In the genomic region with DNA sequence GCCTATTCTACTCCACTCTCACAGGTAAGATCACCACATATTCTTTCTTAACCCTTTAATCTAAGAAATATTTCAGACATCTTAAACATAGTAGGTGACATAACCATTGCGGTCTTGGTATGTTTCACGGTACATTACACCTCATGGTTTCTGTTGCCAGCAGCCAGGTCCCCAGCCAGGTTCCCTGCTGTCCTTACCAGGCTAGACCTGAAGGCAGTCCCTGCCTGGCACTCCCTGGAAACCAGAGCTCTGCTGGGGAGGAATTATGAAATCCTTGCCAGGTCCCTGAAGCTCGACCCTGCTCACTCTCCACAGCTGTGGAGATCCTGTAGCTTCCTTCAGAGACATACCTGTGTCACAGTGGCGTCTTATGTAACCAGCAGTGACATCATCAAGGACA, we compare ENCODE assay signal across 25 mouse cellular contexts. TPM values are rescaled to one million over a fixed set of nuclear protein-coding genes. Genes with fewer than 3 reads are reported as not detected.
A peak's percentile ranks its signal among the peaks of the same experiment; 100 is the strongest.
DNase-seq lines count a peak whose midpoint lies in the region; ATAC-seq and TF ChIP-seq lines count a peak whose summit lies in the region.
"Had no signal": no experiment of that assay in that cellular context is flagged by ENCODE, and none has a peak within 500 bp of the region (broad histone marks: within the 10 kb centered on the region; RNA-seq: fewer than 3 reads in every experiment).

No protein-coding gene starts in this region.

- peak overlapping the region; percentile 52 for H3K27ac ChIP-seq in kidney, embryonic 15.5 days
- no peak overlapping the region for H3K27ac ChIP-seq in lung, embryonic 15.5 days
- H3K27ac ChIP-seq: embryonic facial prominence, embryonic 10.5 days; embryonic facial prominence, embryonic 12.5 days; forebrain, embryonic 13.5 days; forebrain, embryonic 15.5 days had no signal

- no peak for DNase-seq in kidney, adult 18-20 months
- DNase-seq in lung, postnatal 10 days, result no peak
- peak; percentile 12 for DNase-seq in MN1 (ENCODE audit: low spot score)
- DNase-seq in Patski (ENCODE audit: low read depth, low spot score), result peak; percentile 57
- DNase-seq in cerebellum, adult 11 months, result no peak
- DNase-seq: adrenal gland, adult 2 months; adrenal gland, postnatal 10 days; adrenal gland, postnatal 25 days; cerebellum, adult 11-12 months; cerebellum, adult 2 months; cerebellum, adult 9-10 months; cerebellum, postnatal 10 days; cerebellum, postnatal 25 days; forebrain, postnatal 0 days had no signal

- TF ChIP-seq CTCF in Patski (IDR thresholded peaks at IDR 0.05), result no peak

- POLR2A ChIA-PET in Patski (lab: Charles Lee), result no interaction called here

- in situ Hi-C loops in Patski (cut with MboI; ENCODE audit: low pct_unique_long_range_greater_than_20kb), result no loop called here

- no peak overlapping the region for H3K4me3 ChIP-seq in kidney, embryonic 15.5 days (replicated peaks)
- H3K4me3 ChIP-seq in lung, embryonic 15.5 days, result no peak overlapping the region
- H3K4me3 ChIP-seq: embryonic facial prominence, embryonic 10.5 days; embryonic facial prominence, embryonic 12.5 days; forebrain, embryonic 13.5 days; forebrain, embryonic 15.5 days had no signal

- no peak overlapping the region for H3K9ac ChIP-seq in kidney, embryonic 15.5 days
- no peak overlapping the region for H3K9ac ChIP-seq in lung, embryonic 15.5 days
- H3K9ac ChIP-seq: embryonic facial prominence, embryonic 12.5 days; forebrain, embryonic 13.5 days; forebrain, embryonic 15.5 days; forebrain, postnatal 0 days had no signal

- H3K9me3 ChIP-seq in kidney, embryonic 15.5 days (replicated peaks), result no peaks in the 10 kb centered on the region
- H3K9me3 ChIP-seq in lung, embryonic 15.5 days, result no peaks in the 10 kb centered on the region
- H3K9me3 ChIP-seq: embryonic facial prominence, embryonic 12.5 days; forebrain, embryonic 13.5 days had no signal

- H3K36me3 ChIP-seq in kidney, embryonic 15.5 days, result no peaks in the 10 kb centered on the region
- no peaks in the 10 kb centered on the region for H3K36me3 ChIP-seq in lung, embryonic 15.5 days
- H3K36me3 ChIP-seq: embryonic facial prominence, embryonic 10.5 days; embryonic facial prominence, embryonic 12.5 days; forebrain, embryonic 15.5 days had no signal

- 0 out of 2 replicates have a peak, but pooled peaks cover 3% of the 10 kb centered on the region for H3K4me1 ChIP-seq in kidney, embryonic 15.5 days
- H3K4me1 ChIP-seq in lung, embryonic 15.5 days, result no peaks in the 10 kb centered on the region
- H3K4me1 ChIP-seq: forebrain, embryonic 13.5 days; forebrain, embryonic 15.5 days had no signal

- CTCF ChIA-PET in Patski (lab: Charles Lee), result no interaction called here

- 0 out of 2 replicates have a peak, but pooled peaks have one; percentile 15 for ATAC-seq in kidney, embryonic 15.5 days (replicated peaks; ENCODE audit: low FRiP score)
- peak; percentile 31; the same call in 1 of the 2 replicates for ATAC-seq in lung, embryonic 15.5 days (ENCODE audit: borderline replicate concordance, extremely low read depth, low FRiP score, low TSS enrichment)
- peak; percentile 75 for ATAC-seq in Patski
- ATAC-seq: forebrain, embryonic 13.5 days; forebrain, embryonic 15.5 days; forebrain, postnatal 0 days had no signal

- no peak overlapping the region for H3K4me2 ChIP-seq in kidney, embryonic 15.5 days
- no peak overlapping the region for H3K4me2 ChIP-seq in lung, embryonic 15.5 days
- H3K4me2 ChIP-seq: embryonic facial prominence, embryonic 12.5 days; forebrain, embryonic 13.5 days; forebrain, embryonic 15.5 days had no signal

- 71% methylated on average over 4 of the region's 4 CpGs for WGBS in kidney, embryonic 15.5 days
- WGBS in lung, embryonic 15.5 days, result 74% methylated on average over 4 of the region's 4 CpGs

- H3K27me3 ChIP-seq in kidney, embryonic 15.5 days, result 0 out of 2 replicates have a peak, but pooled peaks cover 3% of the 10 kb centered on the region
- H3K27me3 ChIP-seq in lung, embryonic 15.5 days, result no peaks in the 10 kb centered on the region
- H3K27me3 ChIP-seq in Patski, result no peaks in the 10 kb centered on the region
- H3K27me3 ChIP-seq: embryonic facial prominence, embryonic 12.5 days; forebrain, embryonic 13.5 days; forebrain, embryonic 15.5 days had no signal

RNA-seq across cellular contexts. Expression of gene Dnajb8, which starts 5.9 kb away (rescaled TPM):
- polyA plus RNA-seq in kidney, embryonic 15.5 days (2015; fragmentation: Nextera tagmentation; extraction: Ambion mirVana), result not detected in 2 replicates
- not detected in 2 replicates for polyA plus RNA-seq in lung, embryonic 15.5 days (2015; fragmentation: Nextera tagmentation; extraction: Ambion mirVana)
- not detected for polyA plus RNA-seq in Patski (2021)
- polyA plus RNA-seq: adrenal gland, adult 2 months; brain, embryonic 14.5 days; C2C12; cerebellum, adult 2 months; cortical plate, adult 2 months; embryonic facial prominence, embryonic 10.5 days; embryonic facial prominence, embryonic 12.5 days; embryonic facial prominence, embryonic 14.5 days; forebrain, embryonic 11.5 days; forebrain, embryonic 13.5 days; forebrain, embryonic 15.5 days; forebrain, postnatal 0 days had no signal

RNA-seq across cellular contexts. Expression of gene Gata2, which starts 22.5 kb away (rescaled TPM):
- polyA plus RNA-seq in kidney, embryonic 15.5 days (2015; fragmentation: Nextera tagmentation; extraction: Ambion mirVana), result 42.1 and 59.5 TPM in 2 replicates
- polyA plus RNA-seq in lung, embryonic 15.5 days (2015; fragmentation: Nextera tagmentation; extraction: Ambion mirVana), result 17.5 and 17.9 TPM in 2 replicates
- 6.2 TPM for polyA plus RNA-seq in Patski (2021)

Comparison
In these comparisons a context has a peak if more than half of its experiments do, and no peak if none do; other contexts are left out.
1. ATAC-seq: peak in every context shown above with its lines; median percentile 75 in Patski; 31 in lung, embryonic 15.5 days; 15 in kidney, embryonic 15.5 days.
2. DNase-seq: peak in MN1 (single experiment) and Patski (single experiment); none in kidney, adult 18-20 months (single experiment), lung, postnatal 10 days (single experiment) and cerebellum, adult 11 months (single experiment).